Mouse (Mus musculus): ENCODE data around the gene Tmtc2. TPM values are rescaled to one million over a fixed set of nuclear protein-coding genes. Genes with fewer than 3 reads are reported as not detected.
A peak's percentile ranks its signal among the peaks of the same experiment; 100 is the strongest.

The Tmtc2 gene
- polyA plus RNA-seq, 1 experiment: 16.7 TPM

DNA sequence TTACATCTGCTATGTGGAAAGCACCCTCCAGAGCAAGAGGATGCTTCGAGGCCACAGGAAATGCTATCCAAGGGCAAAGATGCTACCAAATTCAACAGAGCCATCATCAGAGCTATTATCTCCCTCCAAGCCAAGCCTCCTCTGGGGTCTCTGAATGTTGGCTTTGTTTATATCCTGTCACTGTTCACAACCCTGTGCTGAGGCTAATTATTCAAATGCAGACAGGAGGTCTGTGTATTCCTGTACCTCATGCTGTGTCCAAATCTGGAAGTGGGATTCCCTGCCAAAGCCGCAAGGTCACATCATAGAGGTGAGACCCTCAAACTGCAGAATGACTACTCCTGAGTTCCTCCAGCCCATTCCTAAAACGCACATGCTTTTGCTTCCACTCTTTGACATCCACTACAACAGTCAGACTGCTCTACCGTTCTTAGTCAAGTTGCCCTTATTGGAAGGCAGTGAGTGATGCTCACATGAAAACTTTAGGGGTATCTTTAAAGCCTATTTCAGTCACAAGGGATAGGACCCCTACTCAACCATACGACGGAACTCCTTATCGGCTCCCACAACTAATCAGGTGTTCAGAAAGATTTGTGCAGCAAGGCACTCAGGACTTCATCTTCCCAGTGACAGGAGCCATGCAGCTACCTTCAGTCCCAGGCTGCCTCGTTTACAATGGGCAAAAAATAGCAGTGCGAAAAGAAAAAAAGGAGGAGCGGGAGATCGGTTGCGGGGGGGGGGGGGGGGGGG is 64.9 kb downstream of the Tmtc2 start:
- H3K27ac ChIP-seq (ENCODE audit: insufficient read depth, low read length): peak overlapping the region; percentile 47; the same call in 1 of the 2 replicates
- WGBS: 15% methylated on average over 12 of the region's 12 CpGs
- peak; percentile 55 to 64 for DNase-seq
- no peak overlapping the region for H3K4me3 ChIP-seq (replicated peaks; ENCODE audit: insufficient read depth, low read depth, low read length)
- H3K27me3 ChIP-seq (ENCODE audit: control insufficient read depth, insufficient read depth, low read length): no peaks in the 10 kb centered on the region
- TF ChIP-seq POLR2A (IDR thresholded peaks at IDR 0.05; ENCODE audit: borderline replicate concordance, insufficient read depth, low read length): no peak
- no peak for TF ChIP-seq CTCF (IDR thresholded peaks at IDR 0.05; ENCODE audit: borderline replicate concordance, insufficient read depth, low read depth, low read length)
- peaks cover 33% of the 10 kb centered on the region for H3K4me1 ChIP-seq (ENCODE audit: control insufficient read depth, insufficient read depth, low read length)

GRCm38 (mm10) chr10:105507982-105508786 is 66.1 kb downstream of the Tmtc2 start:
- DNase-seq: no peak
- WGBS: 66% methylated on average over 3 of the region's 3 CpGs
- H3K4me1 ChIP-seq (ENCODE audit: control insufficient read depth, insufficient read depth, low read length): peaks cover 33% of the 10 kb centered on the region
- no peak overlapping the region for H3K4me3 ChIP-seq (replicated peaks; ENCODE audit: insufficient read depth, low read depth, low read length)
- H3K27ac ChIP-seq (ENCODE audit: insufficient read depth, low read length): no peak overlapping the region
- no peaks in the 10 kb centered on the region for H3K27me3 ChIP-seq (ENCODE audit: control insufficient read depth, insufficient read depth, low read length)
- TF ChIP-seq CTCF (IDR thresholded peaks at IDR 0.05; ENCODE audit: borderline replicate concordance, insufficient read depth, low read depth, low read length) (no peak), POLR2A (IDR thresholded peaks at IDR 0.05; ENCODE audit: borderline replicate concordance, insufficient read depth, low read length) (no peak)

GRCm38 (mm10) chr10:105506046-105506445 is 68.2 kb downstream of the Tmtc2 start:
- Histone ChIP-seq H3K4me1 (ENCODE audit: control insufficient read depth, insufficient read depth, low read length) (peaks cover 36% of the 10 kb centered on the region), H3K27ac (ENCODE audit: insufficient read depth, low read length) (peak overlapping the region; percentile 37; the same call in 1 of the 2 replicates), H3K27me3 (ENCODE audit: control insufficient read depth, insufficient read depth, low read length) (no peaks in the 10 kb centered on the region), H3K4me3 (replicated peaks; ENCODE audit: insufficient read depth, low read depth, low read length) (no peak overlapping the region)
- WGBS: 16% methylated on average over 4 of the region's 4 CpGs
- TF ChIP-seq CTCF (IDR thresholded peaks at IDR 0.05; ENCODE audit: borderline replicate concordance, insufficient read depth, low read depth, low read length) (no peak), POLR2A (IDR thresholded peaks at IDR 0.05; ENCODE audit: borderline replicate concordance, insufficient read depth, low read length) (no peak)
- DNase-seq: peak; percentile 79 to 81

DNA sequence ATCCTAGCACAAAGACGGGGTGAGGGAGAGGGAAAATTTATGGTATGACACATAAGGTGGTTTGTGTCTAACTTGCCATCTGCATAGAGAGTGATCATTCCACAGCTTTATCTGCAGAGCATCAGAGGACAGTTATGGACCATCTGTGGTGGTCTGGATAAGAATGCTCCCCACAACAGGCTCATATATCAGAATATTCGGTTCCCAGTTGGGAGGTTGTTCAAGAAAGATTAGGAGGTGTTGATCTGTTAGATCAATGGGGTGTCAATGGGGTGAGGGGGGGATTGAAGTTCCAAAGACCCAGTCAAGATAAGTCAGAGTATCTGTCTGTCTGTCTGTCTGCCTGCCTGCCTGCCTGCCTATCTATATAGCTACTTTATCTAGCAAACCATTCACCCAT is 69.8 kb downstream of the Tmtc2 start:
- no peaks in the 10 kb centered on the region for H3K27me3 ChIP-seq (ENCODE audit: control insufficient read depth, insufficient read depth, low read length)
- TF ChIP-seq CTCF (IDR thresholded peaks at IDR 0.05; ENCODE audit: borderline replicate concordance, insufficient read depth, low read depth, low read length) (no peak), POLR2A (IDR thresholded peaks at IDR 0.05; ENCODE audit: borderline replicate concordance, insufficient read depth, low read length) (no peak)
- no peak for DNase-seq
- H3K27ac ChIP-seq (ENCODE audit: insufficient read depth, low read length): no peak overlapping the region
- H3K4me3 ChIP-seq (replicated peaks; ENCODE audit: insufficient read depth, low read depth, low read length): no peak overlapping the region
- peaks cover 28% of the 10 kb centered on the region for H3K4me1 ChIP-seq (ENCODE audit: control insufficient read depth, insufficient read depth, low read length)
- 86% methylated on average over 2 of the region's 2 CpGs for WGBS

DNA sequence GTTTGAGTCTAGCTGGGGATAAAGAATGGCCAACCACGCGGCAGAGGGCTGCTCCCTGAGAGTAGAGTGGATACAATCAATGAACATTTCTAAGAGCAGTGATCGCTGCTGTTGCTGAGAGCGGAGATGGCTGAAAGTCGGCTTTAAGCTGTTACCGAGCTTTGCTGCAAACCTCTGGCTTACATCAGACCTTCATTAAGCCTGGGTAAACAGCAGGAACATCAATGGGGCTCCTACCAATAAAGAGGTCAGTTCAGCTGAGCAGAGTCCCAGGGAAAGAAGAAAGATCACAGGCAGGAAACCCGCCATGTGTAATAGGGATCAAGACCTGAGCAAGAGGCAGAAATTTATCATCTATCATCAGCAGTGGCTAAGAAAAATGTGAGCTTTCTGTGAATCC is 72.5 kb downstream of the Tmtc2 start:
- no peaks in the 10 kb centered on the region for H3K27me3 ChIP-seq (ENCODE audit: control insufficient read depth, insufficient read depth, low read length)
- no peak overlapping the region for H3K27ac ChIP-seq (ENCODE audit: insufficient read depth, low read length)
- TF ChIP-seq CTCF (IDR thresholded peaks at IDR 0.05; ENCODE audit: borderline replicate concordance, insufficient read depth, low read depth, low read length) (no peak), POLR2A (IDR thresholded peaks at IDR 0.05; ENCODE audit: borderline replicate concordance, insufficient read depth, low read length) (no peak)
- H3K4me3 ChIP-seq (replicated peaks; ENCODE audit: insufficient read depth, low read depth, low read length): no peak overlapping the region
- 92% methylated on average over 7 of the region's 7 CpGs for WGBS
- H3K4me1 ChIP-seq (ENCODE audit: control insufficient read depth, insufficient read depth, low read length): peaks cover 12% of the 10 kb centered on the region
- no peak for DNase-seq

GRCm38 (mm10) chr10:105500482-105500881 is 73.8 kb downstream of the Tmtc2 start:
- no peaks in the 10 kb centered on the region for H3K27me3 ChIP-seq (ENCODE audit: control insufficient read depth, insufficient read depth, low read length)
- 71% methylated on average over 4 of the region's 4 CpGs for WGBS

GRCm38 (mm10) chr10:105495248-105495647 is 79.0 kb downstream of the Tmtc2 start:
- Histone ChIP-seq H3K4me1 (ENCODE audit: control insufficient read depth, insufficient read depth, low read length) (no peaks in the 10 kb centered on the region; the same call in none of the 2 replicates), H3K4me3 (replicated peaks; ENCODE audit: insufficient read depth, low read depth, low read length) (no peak overlapping the region), H3K27ac (ENCODE audit: insufficient read depth, low read length) (no peak overlapping the region), H3K27me3 (ENCODE audit: control insufficient read depth, insufficient read depth, low read length) (no peaks in the 10 kb centered on the region)
- TF ChIP-seq POLR2A (IDR thresholded peaks at IDR 0.05; ENCODE audit: borderline replicate concordance, insufficient read depth, low read length) (no peak), CTCF (IDR thresholded peaks at IDR 0.05; ENCODE audit: borderline replicate concordance, insufficient read depth, low read depth, low read length) (no peak)
- WGBS: 64% methylated on average over 6 of the region's 6 CpGs
- DNase-seq: no peak

More at GRCm38 (mm10) chr10:105500482-105500881, 73.8 kb downstream of the Tmtc2 start:
- Histone ChIP-seq H3K4me1 (ENCODE audit: control insufficient read depth, insufficient read depth, low read length) (peaks cover 3% of the 10 kb centered on the region), H3K4me3 (replicated peaks; ENCODE audit: insufficient read depth, low read depth, low read length) (no peak overlapping the region), H3K27ac (ENCODE audit: insufficient read depth, low read length) (no peak overlapping the region)
- DNase-seq: no peak
- TF ChIP-seq POLR2A (IDR thresholded peaks at IDR 0.05; ENCODE audit: borderline replicate concordance, insufficient read depth, low read length) (no peak), CTCF (IDR thresholded peaks at IDR 0.05; ENCODE audit: borderline replicate concordance, insufficient read depth, low read depth, low read length) (no peak)
